Mouse (Mus musculus) cerebellum, adult 2 months (tissue): ENCODE measurements around the gene Fbxl17.

Source experiments
- CTCF ChIP-seq: fragments of 200-500 bp; IDR thresholded peaks from 2 replicates; pipeline ENCODE4 v1.5.1; 2011; ENCODE audit warnings: low read depth, mild to moderate bottlenecking, control low read depth, low read length, moderate library complexity, borderline replicate concordance; ENCODE audit not compliant: insufficient read depth
- POLR2A ChIP-seq: fragments of 200-500 bp; IDR thresholded peaks from 2 replicates; pipeline ENCODE4 v1.6.1; 2011; ENCODE audit warnings: low read length, control low read depth, borderline replicate concordance; ENCODE audit not compliant: insufficient read depth

GRCm38 (mm10) chr17:63164289-63164688 lies 335.5 kb downstream of the Fbxl17 start:
- no peak for TF ChIP-seq CTCF
- TF ChIP-seq POLR2A: no peak
